Mouse (Mus musculus) ovary, adult 2 months (tissue): ENCODE data around the gene Rnase11. TPM values are rescaled to one million over a fixed set of nuclear protein-coding genes. Genes with fewer than 3 reads are reported as not detected.

Experiments
- polyA plus RNA-seq: library from polyadenylated mRNA; depleted of rRNA; stranded (reverse); fragments of >200 nt; gene quantifications from 2 replicates; pipeline ENCODE4 v1.2.3, GENCODE M21; 2012; rRNA removed

Rnase11 gene
- polyA plus RNA-seq = not detected in 2 replicates

GRCm38 (mm10) chr14:51050063-51050462, at the start of gene Rnase11:
Rnase11 (minus strand) TSS chr14:51050163.

GRCm38 (mm10) chr14:51090921-51091900, 41.2 kb upstream of the Rnase11 start, which contains the start of the genes Rnase4 and Ang:
Rnase4 (plus strand) TSS chr14:51091077.
Ang (plus strand) TSS chr14:51091150.

GRCm38 (mm10) chr14:51074335-51074734, 24.4 kb upstream of the Rnase11 start, which contains the start of gene Olfr750:
Olfr750 (minus strand) TSS chr14:51074435.

GRCm38 (mm10) chr14:51057401-51057831, 7.5 kb upstream of the Rnase11 start, which contains the start of gene Rnase12:
Rnase12 (minus strand) TSS chr14:51057661.

GRCm38 (mm10) chr14:51041769-51042168, 8.2 kb downstream of the Rnase11 start, which contains the start of gene Rnase9:
Rnase9 (minus strand) TSS chr14:51041869.

GRCm38 (mm10) chr14:51007152-51007801, 42.7 kb downstream of the Rnase11 start, which contains the start of gene Rnase10:
Rnase10 (plus strand) TSS chr14:51007751.

Other genes starting within 250 kb of the Rnase11 start
- gene Ccnb1ip1, start 242.4 kb downstream of the Rnase11 start, polyA plus RNA-seq = 0.12 TPM in 1 of 2 replicates, not detected in the other
- 9.4 and 12.8 TPM in 2 replicates for gene Parp2, start 242.3 kb downstream of the Rnase11 start, polyA plus RNA-seq
- gene Tep1, start 179.6 kb downstream of the Rnase11 start, polyA plus RNA-seq = 31.4 and 33.2 TPM in 2 replicates
- gene Klhl33, start 152.7 kb downstream of the Rnase11 start, polyA plus RNA-seq = 0.29 and 0.79 TPM in 2 replicates
- gene Osgep, start 125.3 kb downstream of the Rnase11 start, polyA plus RNA-seq = 182 and 229 TPM in 2 replicates
- gene Apex1, start 125.2 kb downstream of the Rnase11 start, polyA plus RNA-seq = 48.2 and 69.0 TPM in 2 replicates
- gene Pip4p1, start 119.3 kb downstream of the Rnase11 start, polyA plus RNA-seq = 108 and 127 TPM in 2 replicates
- gene Pnp, start 119.1 kb downstream of the Rnase11 start, polyA plus RNA-seq = 26.6 and 29.7 TPM in 2 replicates
- 2.0 TPM in 1 of 2 replicates, not detected in the other for gene Gm49342, start 105.6 kb downstream of the Rnase11 start, polyA plus RNA-seq
- gene Pnp2, start 94.2 kb downstream of the Rnase11 start, polyA plus RNA-seq = 0.19 and 0.47 TPM in 2 replicates
- 0.10 TPM in 1 of 2 replicates, not detected in the other for gene Rnase10, start 42.4 kb downstream of the Rnase11 start, polyA plus RNA-seq
- not detected in 2 replicates for gene Rnase9, start 8.3 kb downstream of the Rnase11 start, polyA plus RNA-seq
- gene Rnase12, start 7.5 kb upstream of the Rnase11 start, polyA plus RNA-seq = not detected in 2 replicates
- gene Olfr750, start 24.3 kb upstream of the Rnase11 start, polyA plus RNA-seq = not detected in 2 replicates
- gene Rnase4, start 40.9 kb upstream of the Rnase11 start, polyA plus RNA-seq = 110 and 159 TPM in 2 replicates
- 10.7 and 12.1 TPM in 2 replicates for gene Ang, start 41.0 kb upstream of the Rnase11 start, polyA plus RNA-seq
- 0.15 TPM in 1 of 2 replicates, not detected in the other for gene Eddm3b, start 64.3 kb upstream of the Rnase11 start, polyA plus RNA-seq
- gene Rnase6, start 73.7 kb upstream of the Rnase11 start, polyA plus RNA-seq = 3.7 and 4.9 TPM in 2 replicates
- 1.7 and 3.5 TPM in 2 replicates for gene Rnase1, start 96.6 kb upstream of the Rnase11 start, polyA plus RNA-seq
- gene Rnase2b, start 112.1 kb upstream of the Rnase11 start, polyA plus RNA-seq = not detected in 2 replicates
- gene Ang2, start 149.0 kb upstream of the Rnase11 start, polyA plus RNA-seq = not detected in 2 replicates
- not detected in 2 replicates for gene Ear14, start 153.2 kb upstream of the Rnase11 start, polyA plus RNA-seq
- not detected in 2 replicates for gene Rnase2a, start 205.9 kb upstream of the Rnase11 start, polyA plus RNA-seq